18 mouse cellular contexts compared by ENCODE assay signal in genomic region chr3:102946861-102947260, GRCm38 (mm10). TPM values are rescaled to one million over a fixed set of nuclear protein-coding genes. Genes with fewer than 3 reads are reported as not detected.
DNase-seq lines count a peak whose midpoint lies in the region; ATAC-seq and TF ChIP-seq lines count a peak whose summit lies in the region.
"Had no signal": no experiment of that assay in that cellular context is flagged by ENCODE, and none has a peak within 500 bp of the region (broad histone marks: within the 10 kb centered on the region; RNA-seq: fewer than 3 reads in every experiment).

No protein-coding gene starts in this region.

- DNase-seq in hindbrain, embryonic 10.5 days (ENCODE audit: low spot score), result peak; percentile 18
- DNase-seq in spleen, adult 2 months (ENCODE audit: low read depth in 1 of 2, low spot score in 2 of 2), result peak; percentile 11 to 53
- no peak for DNase-seq in spleen, adult 12 weeks (ENCODE audit: low spot score)
- peak; percentile 18 for DNase-seq in lung, postnatal 36 days
- DNase-seq in frontal cortex, adult 2 months (ENCODE audit: extremely low spot score in 1 of 2, low spot score in 1 of 2), result no peak
- no peak for DNase-seq in adrenal gland, adult (ENCODE audit: inconsistent age in 2 of 2, low spot score in 1 of 2)
- DNase-seq: cerebellum, postnatal 10 days; gastrocnemius, postnatal 25 days; heart, postnatal 4 days; right cerebral cortex, postnatal 25 days had no signal

- no peak for ATAC-seq in hindbrain, embryonic 16.5 days
- ATAC-seq: midbrain, embryonic 13.5 days had no signal

- H3K9me3 ChIP-seq in hindbrain, embryonic 10.5 days, result no peaks in the 10 kb centered on the region
- no peaks in the 10 kb centered on the region for H3K9me3 ChIP-seq in hindbrain, embryonic 16.5 days (ENCODE audit: control insufficient read depth, low read length)
- H3K9me3 ChIP-seq: embryonic facial prominence, embryonic 13.5 days; G1E; limb, embryonic 13.5 days; midbrain, embryonic 13.5 days had no signal

- H3K36me3 ChIP-seq in hindbrain, embryonic 10.5 days, result no peaks in the 10 kb centered on the region
- no peaks in the 10 kb centered on the region for H3K36me3 ChIP-seq in hindbrain, embryonic 16.5 days (ENCODE audit: control insufficient read depth, insufficient read depth, low read length)
- H3K36me3 ChIP-seq in spleen, adult 2 months (ENCODE audit: control insufficient read depth, insufficient read depth, low read length), result no peaks in the 10 kb centered on the region
- H3K36me3 ChIP-seq: embryonic facial prominence, embryonic 13.5 days; G1E; limb, embryonic 13.5 days; midbrain, embryonic 13.5 days had no signal

- TF ChIP-seq POLR2A in spleen, adult 2 months (IDR thresholded peaks at IDR 0.05; ENCODE audit: low read depth, low read length), result no peak

- TF ChIP-seq CTCF in spleen, adult 2 months (IDR thresholded peaks at IDR 0.05; ENCODE audit: extremely low read depth, insufficient read depth, insufficient read length, insufficient replicate concordance), result no peak

- no peak overlapping the region for H3K4me3 ChIP-seq in hindbrain, embryonic 10.5 days
- H3K4me3 ChIP-seq in hindbrain, embryonic 16.5 days (ENCODE audit: low read length), result no peak overlapping the region
- no peak overlapping the region for H3K4me3 ChIP-seq in spleen, adult 2 months (ENCODE audit: extremely low read depth, insufficient read depth, insufficient read length)
- H3K4me3 ChIP-seq: embryonic facial prominence, embryonic 13.5 days; limb, embryonic 13.5 days; midbrain, embryonic 13.5 days had no signal

- no peaks in the 10 kb centered on the region for H3K27me3 ChIP-seq in hindbrain, embryonic 10.5 days (ENCODE audit: insufficient read depth, poor library complexity, severe bottlenecking)
- no peaks in the 10 kb centered on the region for H3K27me3 ChIP-seq in hindbrain, embryonic 16.5 days (replicated peaks; ENCODE audit: control insufficient read depth, insufficient read depth, low read length)
- H3K27me3 ChIP-seq in spleen, adult 2 months (ENCODE audit: control insufficient read depth, insufficient read depth, low read length), result no peaks in the 10 kb centered on the region
- H3K27me3 ChIP-seq: embryonic facial prominence, embryonic 13.5 days; limb, embryonic 13.5 days; midbrain, embryonic 13.5 days had no signal

- H3K4me2 ChIP-seq in hindbrain, embryonic 16.5 days (ENCODE audit: low read length), result no peak overlapping the region
- H3K4me2 ChIP-seq: embryonic facial prominence, embryonic 13.5 days; heart, embryonic 11.5 days; limb, embryonic 13.5 days; midbrain, embryonic 13.5 days had no signal

- no peak overlapping the region for H3K9ac ChIP-seq in hindbrain, embryonic 16.5 days (ENCODE audit: low read depth, low read length)
- H3K9ac ChIP-seq: embryonic facial prominence, embryonic 13.5 days; limb, embryonic 13.5 days; midbrain, embryonic 13.5 days had no signal

- H3K27ac ChIP-seq in hindbrain, embryonic 10.5 days, result no peak overlapping the region
- H3K27ac ChIP-seq in hindbrain, embryonic 16.5 days (ENCODE audit: low read depth, low read length), result no peak overlapping the region
- no peak overlapping the region for H3K27ac ChIP-seq in spleen, adult 2 months (ENCODE audit: insufficient read depth, low read length)
- H3K27ac ChIP-seq: embryonic facial prominence, embryonic 13.5 days; kidney, postnatal 0 days; limb, embryonic 13.5 days; midbrain, embryonic 13.5 days had no signal

- 57% methylated on average over 5 of the region's 5 CpGs for WGBS in hindbrain, embryonic 10.5 days
- WGBS in hindbrain, embryonic 16.5 days, result 45% methylated on average over 5 of the region's 5 CpGs
- WGBS in spleen, adult 2 months, result 34% methylated on average over 5 of the region's 5 CpGs

- H3K4me1 ChIP-seq in hindbrain, embryonic 10.5 days (replicated peaks), result peaks cover 4% of the 10 kb centered on the region; the same call in 1 of the 2 replicates
- no peaks in the 10 kb centered on the region for H3K4me1 ChIP-seq in hindbrain, embryonic 16.5 days (ENCODE audit: control insufficient read depth, insufficient read depth, low read depth, low read length)
- peaks cover 2% of the 10 kb centered on the region; the same call in 1 of the 2 replicates for H3K4me1 ChIP-seq in spleen, adult 2 months (ENCODE audit: control insufficient read depth, insufficient read depth, insufficient read length)
- H3K4me1 ChIP-seq: embryonic facial prominence, embryonic 13.5 days; limb, embryonic 13.5 days; midbrain, embryonic 13.5 days had no signal

RNA-seq across cellular contexts. Expression of gene Sycp1, which starts 11.0 kb away (rescaled TPM):
- polyA plus RNA-seq in hindbrain, embryonic 10.5 days (2016; fragmentation: Nextera tagmentation; extraction: Ambion mirVana), result not detected in 2 replicates
- polyA plus RNA-seq in hindbrain, embryonic 16.5 days (2015; fragmentation: Nextera tagmentation; extraction: Ambion mirVana), result not detected in 2 replicates
- polyA plus RNA-seq in spleen, adult 2 months (2012; rRNA removed), result not detected in 2 replicates
- polyA plus RNA-seq in frontal cortex, adult 2 months (2012; rRNA removed), result not detected in 2 replicates
- polyA plus RNA-seq: embryonic facial prominence, embryonic 13.5 days; G1E; heart, embryonic 11.5 days; intestine, embryonic 14.5 days; kidney, postnatal 0 days; limb, embryonic 13.5 days; midbrain, embryonic 13.5 days had no signal

RNA-seq across cellular contexts. Expression of gene Nr1h5, which starts 17.1 kb away (rescaled TPM):
- not detected in 2 replicates for polyA plus RNA-seq in hindbrain, embryonic 10.5 days (2016; fragmentation: Nextera tagmentation; extraction: Ambion mirVana)
- polyA plus RNA-seq in hindbrain, embryonic 16.5 days (2015; fragmentation: Nextera tagmentation; extraction: Ambion mirVana), result 0.09 TPM in 1 of 2 replicates, not detected in the other
- polyA plus RNA-seq in spleen, adult 2 months (2012; rRNA removed), result not detected in 2 replicates
- 0.04 TPM in 1 of 2 replicates, not detected in the other for polyA plus RNA-seq in frontal cortex, adult 2 months (2012; rRNA removed)
- polyA plus RNA-seq: embryonic facial prominence, embryonic 13.5 days; G1E; intestine, embryonic 14.5 days; kidney, postnatal 0 days; limb, embryonic 13.5 days; midbrain, embryonic 13.5 days had no signal

RNA-seq across cellular contexts. Expression of gene Sike1, which starts 48.6 kb away (rescaled TPM):
- polyA plus RNA-seq in hindbrain, embryonic 10.5 days (2016; fragmentation: Nextera tagmentation; extraction: Ambion mirVana), result 72.2 and 77.5 TPM in 2 replicates
- 58.0 and 60.8 TPM in 2 replicates for polyA plus RNA-seq in hindbrain, embryonic 16.5 days (2015; fragmentation: Nextera tagmentation; extraction: Ambion mirVana)
- 26.5 and 26.8 TPM in 2 replicates for polyA plus RNA-seq in spleen, adult 2 months (2012; rRNA removed)
- polyA plus RNA-seq in frontal cortex, adult 2 months (2012; rRNA removed), result 34.4 and 36.9 TPM in 2 replicates

Comparison
In these comparisons a context has a peak if more than half of its experiments do, and no peak if none do; other contexts are left out.
1. DNase-seq: peak in hindbrain, embryonic 10.5 days (single experiment), spleen, adult 2 months (2 of 2) and lung, postnatal 36 days (single experiment); none in spleen, adult 12 weeks (single experiment), frontal cortex, adult 2 months (0 of 2) and adrenal gland, adult (0 of 2).